Mouse (Mus musculus): Measurements from ENCODE around the gene Tuba8.

Gene Tuba8

DNA sequence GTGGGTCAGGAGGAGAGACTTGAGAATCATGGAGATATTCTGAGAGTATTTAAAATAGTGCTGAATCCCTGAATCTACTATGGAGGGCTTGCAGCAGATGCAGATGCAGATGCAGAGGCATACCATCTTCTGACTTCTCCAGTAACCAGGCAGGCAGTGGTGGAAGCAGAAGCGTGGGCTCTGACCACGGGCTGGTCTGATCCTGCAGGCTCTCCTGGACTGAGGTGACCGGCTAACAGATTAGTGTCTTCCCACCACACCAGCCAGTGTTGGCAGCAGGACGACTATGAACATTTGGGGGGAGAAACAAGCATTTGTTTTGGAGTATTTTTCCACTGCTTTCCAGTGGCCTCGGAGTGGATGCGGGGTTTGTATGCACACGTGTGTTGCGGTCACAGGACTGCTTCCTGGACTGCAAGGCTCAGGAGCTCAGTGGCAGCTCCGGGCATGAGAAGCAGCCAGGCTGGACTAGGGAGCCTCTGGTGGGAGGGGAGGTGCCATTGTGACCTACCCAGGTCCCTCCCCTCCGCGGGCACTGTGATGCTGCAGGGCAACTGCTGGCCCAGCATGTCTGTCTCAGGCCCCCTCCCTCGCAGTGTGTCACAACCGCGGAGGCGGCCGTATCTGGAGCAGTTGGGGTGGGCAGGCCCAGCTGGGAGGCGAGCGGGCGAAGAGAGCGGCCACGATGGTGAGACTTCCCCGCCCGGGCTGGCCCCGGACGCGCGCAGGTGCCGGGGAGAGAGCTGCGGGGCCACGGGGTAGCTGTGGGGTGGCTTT lies at the start of gene Tuba8:
Gene Tuba8 (plus strand): TSS at position 548 of the 777 bp plus-strand sequence.
- no peak for DNase-seq (ENCODE audit: extremely low read depth, insufficient read length, low spot score)

DNA sequence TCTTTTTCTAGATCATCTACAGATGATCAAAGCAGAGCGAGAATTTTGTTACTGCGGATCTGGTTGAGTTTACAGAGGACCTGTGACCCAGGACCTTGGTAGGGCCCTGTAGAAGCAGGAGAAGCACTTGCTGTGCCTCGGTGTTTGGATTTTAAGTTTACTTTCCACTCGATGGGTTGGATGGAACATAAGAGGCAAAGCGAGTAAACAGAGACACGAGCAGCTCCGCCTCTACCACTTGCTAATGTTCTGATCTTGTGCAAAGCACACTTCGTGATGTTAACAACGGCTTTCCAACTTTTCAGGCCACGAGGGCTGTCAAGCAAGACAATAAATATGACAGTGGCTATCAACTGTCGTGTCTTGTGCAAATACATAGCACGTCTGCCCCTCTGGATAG lies 47.9 kb upstream of the Tuba8 start:
- no peak for DNase-seq (ENCODE audit: extremely low read depth, insufficient read length, low spot score)

DNA sequence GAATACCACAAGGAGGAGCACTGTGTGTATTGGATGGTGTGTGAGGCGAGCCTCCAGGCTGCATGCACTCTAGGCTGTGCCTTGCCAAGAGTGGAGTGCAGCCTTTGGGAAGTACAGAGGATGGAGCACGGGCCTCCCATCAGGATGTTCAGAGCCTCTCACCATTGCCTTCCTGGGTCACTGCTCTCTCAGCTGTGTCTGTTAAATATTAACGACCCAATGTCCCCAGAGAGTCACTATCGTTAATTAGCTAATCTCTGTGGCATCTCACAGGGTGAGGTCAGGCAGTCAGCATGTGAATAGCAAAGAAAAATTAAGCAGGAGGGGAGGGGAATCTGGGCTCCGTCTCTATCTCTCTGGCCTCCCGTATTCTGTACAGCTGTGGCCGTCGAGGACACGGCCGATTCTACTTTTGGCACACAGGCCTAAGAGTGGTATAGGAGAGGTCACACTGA lies 44.4 kb upstream of the Tuba8 start:
- DNase-seq (ENCODE audit: extremely low read depth, insufficient read length, low spot score), result no peak

DNA sequence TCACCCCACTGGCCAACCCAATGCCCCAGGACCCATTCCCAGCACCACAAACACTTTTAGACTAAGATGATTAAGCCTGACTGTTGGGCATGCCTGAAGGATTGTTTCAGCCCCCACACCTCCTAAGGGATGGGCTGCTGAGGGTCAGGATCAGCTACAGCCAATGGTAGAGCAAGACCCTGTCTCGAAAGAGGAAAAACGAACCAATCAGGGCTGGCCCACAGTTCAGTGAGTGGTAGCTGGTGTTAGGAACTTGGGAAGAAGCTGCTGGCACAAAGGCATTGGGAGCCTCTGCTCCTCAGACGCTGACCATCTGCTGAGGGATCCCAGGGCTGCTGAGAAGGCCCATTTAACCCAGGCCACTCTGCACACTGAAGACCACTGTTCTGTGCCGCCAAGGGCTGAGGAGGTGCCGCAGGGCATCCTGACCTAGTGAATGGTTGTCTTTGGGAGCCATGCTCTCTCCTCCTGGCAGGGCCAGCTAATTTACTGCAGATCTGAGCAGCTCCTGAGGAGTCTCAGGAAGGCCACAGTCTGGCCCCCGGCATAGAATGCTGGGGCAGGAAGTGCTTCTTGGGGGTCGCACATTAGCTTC lies 43.0 kb upstream of the Tuba8 start:
- no peak for DNase-seq (ENCODE audit: extremely low read depth, insufficient read length, low spot score)

DNA sequence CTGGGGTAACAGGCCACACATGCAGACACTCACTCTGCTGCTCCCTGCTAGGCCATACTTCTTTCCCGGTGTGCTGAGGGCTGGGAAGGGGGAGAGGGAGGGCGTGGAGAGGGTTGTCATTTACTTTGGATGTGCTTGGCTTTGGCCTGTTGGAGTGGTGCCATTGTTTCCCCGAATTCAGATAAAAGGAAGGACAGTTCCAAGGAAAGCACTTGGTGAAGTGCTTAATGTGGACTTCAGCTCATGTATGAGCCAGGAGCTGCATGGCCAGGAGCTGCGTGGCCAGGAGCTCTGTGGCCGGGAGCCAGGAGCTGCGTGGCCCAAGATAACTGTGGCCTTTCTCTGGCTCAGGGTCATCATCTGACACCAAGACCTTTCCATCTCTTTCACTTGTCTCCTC lies 39.4 kb upstream of the Tuba8 start:
- no peak for DNase-seq (ENCODE audit: extremely low read depth, insufficient read length, low spot score)

- no peak for DNase-seq (ENCODE audit: extremely low read depth, insufficient read length, low spot score)
These were observed 37.0 kb upstream of the Tuba8 start for GRCm38 (mm10) chr6:121173471-121173870.

GRCm38 (mm10) chr6:121174761-121175160 lies 35.7 kb upstream of the Tuba8 start:
- no peak for DNase-seq (ENCODE audit: extremely low read depth, insufficient read length, low spot score)

GRCm38 (mm10) chr6:121176011-121176730 lies 34.3 kb upstream of the Tuba8 start:
- no peak for DNase-seq (ENCODE audit: extremely low read depth, insufficient read length, low spot score)

DNA sequence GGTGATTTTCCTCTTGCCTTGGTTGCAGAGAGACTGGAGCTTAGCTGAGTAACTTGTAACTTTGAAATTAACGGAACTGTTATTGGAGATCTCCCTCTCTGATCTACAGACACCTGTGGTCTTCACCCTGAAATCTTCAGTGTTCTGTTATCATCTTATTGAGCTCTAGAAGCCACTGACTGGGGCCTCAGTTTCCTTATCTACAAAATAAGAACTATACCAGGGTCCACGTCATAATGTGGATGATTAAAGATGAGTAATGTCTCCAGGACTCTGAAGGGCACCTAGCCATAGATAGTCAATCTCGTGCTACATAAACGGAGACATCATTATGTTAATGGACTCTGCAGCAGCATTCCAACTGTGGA lies 33.8 kb upstream of the Tuba8 start:
- DNase-seq (ENCODE audit: extremely low read depth, insufficient read length, low spot score), result no peak

DNA sequence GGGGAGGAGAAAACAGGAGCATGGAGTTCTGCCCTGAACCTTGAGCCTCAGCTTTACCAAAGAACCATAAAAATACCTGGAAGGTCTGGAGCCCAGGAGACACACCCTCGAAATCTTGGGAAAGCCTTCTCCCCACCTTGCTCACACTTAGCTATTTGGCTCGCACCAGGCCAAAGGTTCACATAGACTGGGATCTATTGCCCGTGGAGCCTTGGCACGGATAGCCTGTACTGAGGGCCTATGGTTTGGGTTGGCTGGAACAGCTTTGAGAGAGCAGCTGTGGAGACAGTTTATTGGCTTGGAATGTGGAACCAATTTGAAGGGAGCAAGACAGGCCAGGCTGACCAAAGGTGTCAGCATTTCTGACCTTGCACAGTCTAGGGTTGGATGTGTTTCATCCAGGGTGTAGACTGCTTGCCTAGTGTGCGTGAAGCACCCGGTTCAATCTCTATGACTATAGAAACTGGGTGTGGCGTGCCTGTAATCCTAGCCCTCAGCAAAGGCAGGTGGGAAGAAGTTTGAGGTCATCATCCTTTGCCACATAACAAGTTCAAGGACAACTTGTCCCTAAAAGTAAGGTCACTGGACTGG lies 33.3 kb upstream of the Tuba8 start:
- no peak for DNase-seq (ENCODE audit: extremely low read depth, insufficient read length, low spot score)

GRCm38 (mm10) chr6:121178700-121179358 lies 31.7 kb upstream of the Tuba8 start:
- DNase-seq (ENCODE audit: extremely low read depth, insufficient read length, low spot score), result no peak

- no peak for DNase-seq (ENCODE audit: extremely low read depth, insufficient read length, low spot score)
These were observed 30.6 kb upstream of the Tuba8 start for GRCm38 (mm10) chr6:121179846-121180245.

- peak; percentile 79 for DNase-seq (ENCODE audit: extremely low read depth, insufficient read length, low spot score)
These were observed 26.9 kb upstream of the Tuba8 start, which contains the start of gene Pex26 for GRCm38 (mm10) chr6:121183414-121184173. Gene Pex26 (plus strand): TSS chr6:121183667.

DNA sequence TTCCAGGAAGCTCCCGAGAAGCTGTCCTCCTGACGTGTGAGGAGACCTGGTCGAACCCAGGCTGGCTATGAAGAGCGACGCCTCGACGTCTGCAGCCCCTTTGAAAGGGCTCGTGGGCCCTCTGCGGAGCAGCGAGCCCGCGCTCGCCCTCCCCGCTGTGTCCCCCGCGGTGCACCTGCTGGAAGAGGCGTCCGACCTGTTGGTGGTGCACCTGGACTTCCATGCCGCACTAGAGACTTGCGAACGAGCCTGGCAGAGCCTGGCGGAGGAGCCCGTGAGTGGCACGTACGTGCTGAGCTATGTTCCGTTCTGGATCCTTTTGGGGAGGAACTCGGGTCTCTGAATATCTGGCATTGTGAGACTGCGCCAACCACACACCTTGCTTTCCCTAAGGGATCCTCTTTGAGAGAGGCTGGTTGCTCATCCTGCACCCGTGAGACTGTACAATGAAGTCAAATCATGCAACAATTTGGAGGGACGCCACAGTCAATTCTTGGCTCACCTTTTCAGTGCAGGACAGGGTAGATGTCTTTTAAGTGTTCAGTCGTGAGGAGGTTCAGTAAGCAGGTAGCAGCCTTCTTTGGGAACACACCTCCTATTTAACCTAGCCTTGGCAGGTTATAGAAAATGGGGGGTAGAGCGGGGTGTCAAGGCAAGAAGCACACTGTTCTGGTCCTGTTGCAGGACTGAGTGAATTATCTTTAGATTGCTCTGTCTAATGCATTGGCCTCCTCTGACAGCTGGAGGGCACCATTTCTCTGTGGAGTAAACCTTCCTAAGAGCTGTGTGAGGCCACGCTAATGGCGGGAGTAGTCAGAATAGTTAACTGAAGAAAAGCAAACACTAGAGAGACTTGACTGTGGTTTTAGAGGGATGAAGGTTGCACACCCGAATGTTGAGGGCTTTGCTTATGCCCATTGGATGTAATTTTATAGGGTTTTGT lies 26.0 kb upstream of the Tuba8 start:
- peak; percentile 22 for DNase-seq (ENCODE audit: extremely low read depth, insufficient read length, low spot score)

GRCm38 (mm10) chr6:121185232-121185631 lies 25.3 kb upstream of the Tuba8 start:
- DNase-seq (ENCODE audit: extremely low read depth, insufficient read length, low spot score), result no peak

- DNase-seq (ENCODE audit: extremely low read depth, insufficient read length, low spot score), result no peak
These were observed 19.1 kb upstream of the Tuba8 start for GRCm38 (mm10) chr6:121191261-121192009.

DNA sequence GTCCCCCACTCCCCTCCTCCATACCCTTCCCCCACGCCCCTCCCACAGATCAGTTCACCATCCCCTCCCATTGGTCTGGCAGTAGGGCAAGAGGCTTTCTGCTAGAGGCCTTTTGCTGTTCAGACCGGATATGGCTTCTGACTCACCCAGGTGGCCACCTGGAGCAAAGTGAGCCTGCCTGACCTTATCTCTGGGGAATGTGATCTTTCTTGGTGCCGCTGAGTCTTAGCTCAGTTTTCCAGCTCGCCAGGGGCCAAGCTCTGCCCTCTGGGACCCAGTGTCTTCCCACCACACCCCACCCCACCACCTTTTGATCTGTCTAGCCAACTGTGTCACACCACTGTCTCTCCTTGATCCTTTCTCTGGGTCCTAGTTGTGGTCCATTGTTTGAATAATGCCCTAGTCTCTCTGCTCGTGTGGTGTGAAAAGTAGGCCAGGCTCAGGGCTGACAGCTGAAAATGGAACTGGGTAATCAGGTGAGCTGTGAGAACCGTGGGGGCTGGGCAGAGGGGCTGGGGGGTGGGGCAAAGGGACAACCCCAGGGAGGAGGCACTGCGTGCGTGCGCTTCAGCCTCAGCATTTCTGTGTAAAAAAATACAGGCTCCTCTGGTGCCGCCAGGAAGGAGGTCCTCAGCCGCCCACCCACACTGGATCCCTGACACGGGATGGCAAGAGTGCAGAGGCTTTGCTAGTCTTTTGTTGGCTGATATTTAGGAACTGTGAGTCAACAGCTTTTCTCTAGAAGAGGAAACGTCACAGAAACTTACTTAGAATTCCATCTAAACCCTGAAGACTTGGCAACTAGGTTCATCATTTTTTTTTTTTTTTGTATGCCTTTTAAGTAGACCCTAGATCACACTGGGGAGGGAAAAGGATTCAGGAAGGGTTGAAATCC lies 16.2 kb upstream of the Tuba8 start:
- no peak for DNase-seq (ENCODE audit: extremely low read depth, insufficient read length, low spot score)

Data from 3134 (cell line).